In genomic region chr14:46567411-46567780, GRCm38 (mm10) we compare ENCODE assay signal across 21 mouse cellular contexts.
A peak's percentile ranks its signal among the peaks of the same experiment; 100 is the strongest.
DNase-seq lines count a peak whose midpoint lies in the region; ATAC-seq and TF ChIP-seq lines count a peak whose summit lies in the region.
"Had no signal": no experiment of that assay in that cellular context is flagged by ENCODE, and none has a peak within 500 bp of the region (broad histone marks: within the 10 kb centered on the region; RNA-seq: fewer than 3 reads in every experiment).

No protein-coding gene starts in this region.

- no peak for DNase-seq in heart, embryonic 10.5 days (ENCODE audit: low spot score)
- DNase-seq in heart, postnatal 10 days, result no peak
- no peak for DNase-seq in liver, postnatal 0 days
- no peak for DNase-seq in liver, embryonic 11.5 days (ENCODE audit: low spot score)
- DNase-seq: cerebellum, adult 9-10 months; gastrocnemius, postnatal 36 days; left cerebral cortex, postnatal 4 days; lung, postnatal 10 days; right cerebral cortex, postnatal 4 days; thymus, postnatal 36 days had no signal

- 0 out of 2 replicates have a peak, but pooled peaks have one; percentile 30 for ATAC-seq in liver, embryonic 12.5 days
- no peak for ATAC-seq in liver, postnatal 0 days
- peak; percentile 60 for ATAC-seq in intestine, embryonic 16.5 days
- peak; percentile 22; the same call in 1 of the 2 replicates for ATAC-seq in stomach, embryonic 15.5 days (ENCODE audit: insufficient read depth, low FRiP score, low read depth)
- ATAC-seq in liver, embryonic 11.5 days (replicated peaks; ENCODE audit: low FRiP score), result no peak
- ATAC-seq: forebrain, embryonic 16.5 days; inflammation-experienced regulatory T-cells, adult 6 months; midbrain, embryonic 13.5 days had no signal

- intact Hi-C loops in heart, postnatal 10 days (cut with DNase I), result loop anchor here (5.0 to 10.0 kb wide), 4 partner anchors 135 to 693 kb away; no protein-coding TSS in a partner anchor

- no peak overlapping the region for H3K4me3 ChIP-seq in heart, embryonic 10.5 days
- no peak overlapping the region for H3K4me3 ChIP-seq in liver, embryonic 12.5 days
- no peak overlapping the region for H3K4me3 ChIP-seq in liver, postnatal 0 days (ENCODE audit: low read depth, low read length)
- no peak overlapping the region for H3K4me3 ChIP-seq in intestine, embryonic 16.5 days (ENCODE audit: low read length)
- H3K4me3 ChIP-seq in stomach, embryonic 15.5 days (replicated peaks), result no peak overlapping the region
- H3K4me3 ChIP-seq in liver, embryonic 11.5 days (ENCODE audit: low read depth, low read length), result no peak overlapping the region
- H3K4me3 ChIP-seq: embryonic facial prominence, embryonic 13.5 days; hindbrain, embryonic 12.5 days; left cerebral cortex, adult 2 months; midbrain, embryonic 13.5 days; neural tube, embryonic 12.5 days had no signal

- no peaks in the 10 kb centered on the region for H3K27me3 ChIP-seq in heart, embryonic 10.5 days (ENCODE audit: insufficient read depth, poor library complexity, severe bottlenecking)
- H3K27me3 ChIP-seq in liver, embryonic 12.5 days (replicated peaks), result no peaks in the 10 kb centered on the region; the same call in 1 of the 2 replicates
- H3K27me3 ChIP-seq in liver, postnatal 0 days (ENCODE audit: insufficient read depth, low read length), result no peaks in the 10 kb centered on the region
- H3K27me3 ChIP-seq in intestine, embryonic 16.5 days (replicated peaks; ENCODE audit: control insufficient read depth, insufficient read depth, low read length), result 0 out of 2 replicates have a peak, but pooled peaks cover 3% of the 10 kb centered on the region
- no peaks in the 10 kb centered on the region for H3K27me3 ChIP-seq in stomach, embryonic 15.5 days (replicated peaks)
- H3K27me3 ChIP-seq in liver, embryonic 11.5 days (replicated peaks; ENCODE audit: control insufficient read depth, insufficient read depth, low read length), result no peaks in the 10 kb centered on the region
- H3K27me3 ChIP-seq: hindbrain, embryonic 12.5 days; midbrain, embryonic 13.5 days; neural tube, embryonic 12.5 days had no signal

- no peak overlapping the region for H3K9ac ChIP-seq in liver, embryonic 12.5 days
- H3K9ac ChIP-seq in liver, postnatal 0 days (replicated peaks), result no peak overlapping the region
- no peak overlapping the region for H3K9ac ChIP-seq in intestine, embryonic 16.5 days (ENCODE audit: low read depth, low read length)
- H3K9ac ChIP-seq in stomach, embryonic 15.5 days, result no peak overlapping the region
- H3K9ac ChIP-seq in liver, embryonic 11.5 days (ENCODE audit: low read depth, low read length), result no peak overlapping the region
- H3K9ac ChIP-seq: embryonic facial prominence, embryonic 13.5 days; hindbrain, embryonic 12.5 days; liver, embryonic 14.5 days; midbrain, embryonic 13.5 days; neural tube, embryonic 12.5 days had no signal

- no peak for TF ChIP-seq EP300 in liver, postnatal 0 days (IDR thresholded peaks at IDR 0.05; ENCODE audit: low read depth)

- H3K27ac ChIP-seq in heart, embryonic 10.5 days, result peak overlapping the region; percentile 45
- no peak overlapping the region for H3K27ac ChIP-seq in liver, embryonic 12.5 days
- no peak overlapping the region for H3K27ac ChIP-seq in liver, postnatal 0 days (ENCODE audit: low read depth)
- H3K27ac ChIP-seq in intestine, embryonic 16.5 days (ENCODE audit: low read length), result peak overlapping the region; percentile 55
- H3K27ac ChIP-seq in stomach, embryonic 15.5 days, result peak overlapping the region; percentile 46
- H3K27ac ChIP-seq in liver, embryonic 11.5 days (ENCODE audit: low read depth, low read length), result no peak overlapping the region
- H3K27ac ChIP-seq: embryonic facial prominence, embryonic 13.5 days; hindbrain, embryonic 12.5 days; left cerebral cortex, adult 2 months; liver, embryonic 14.5 days; midbrain, embryonic 13.5 days; neural tube, embryonic 12.5 days had no signal

- H3K9me3 ChIP-seq in heart, embryonic 10.5 days, result no peaks in the 10 kb centered on the region
- no peaks in the 10 kb centered on the region for H3K9me3 ChIP-seq in liver, embryonic 12.5 days (replicated peaks)
- H3K9me3 ChIP-seq in liver, postnatal 0 days (ENCODE audit: low read length), result no peaks in the 10 kb centered on the region
- H3K9me3 ChIP-seq in intestine, embryonic 16.5 days (ENCODE audit: control insufficient read depth, low read length), result no peaks in the 10 kb centered on the region
- no peaks in the 10 kb centered on the region for H3K9me3 ChIP-seq in stomach, embryonic 15.5 days
- no peaks in the 10 kb centered on the region for H3K9me3 ChIP-seq in liver, embryonic 11.5 days (ENCODE audit: control insufficient read depth, low read length)
- H3K9me3 ChIP-seq: embryonic facial prominence, embryonic 13.5 days; hindbrain, embryonic 12.5 days; midbrain, embryonic 13.5 days; neural tube, embryonic 12.5 days had no signal

- TF ChIP-seq CTCF in liver, postnatal 0 days (IDR thresholded peaks at IDR 0.05; ENCODE audit: low read depth), result no peak

- H3K4me1 ChIP-seq in heart, embryonic 10.5 days, result peaks cover 30% of the 10 kb centered on the region
- H3K4me1 ChIP-seq in liver, embryonic 12.5 days, result peaks cover 52% of the 10 kb centered on the region
- no peaks in the 10 kb centered on the region for H3K4me1 ChIP-seq in liver, postnatal 0 days (ENCODE audit: insufficient read depth)
- H3K4me1 ChIP-seq in intestine, embryonic 16.5 days (ENCODE audit: control insufficient read depth, insufficient read depth, low read length), result peaks cover 16% of the 10 kb centered on the region
- H3K4me1 ChIP-seq in stomach, embryonic 15.5 days, result peaks cover 9% of the 10 kb centered on the region
- peaks cover 16% of the 10 kb centered on the region for H3K4me1 ChIP-seq in liver, embryonic 11.5 days (replicated peaks; ENCODE audit: control insufficient read depth, insufficient read depth, low read length)
- H3K4me1 ChIP-seq: hindbrain, embryonic 12.5 days; neural tube, embryonic 12.5 days had no signal

- WGBS in heart, embryonic 10.5 days, result 52% methylated on average over 3 of the region's 3 CpGs
- 57% methylated on average over 3 of the region's 3 CpGs for WGBS in liver, embryonic 12.5 days (ENCODE audit: insufficient replicate concordance)
- WGBS in liver, postnatal 0 days (ENCODE audit: insufficient replicate concordance), result 59% methylated on average over 3 of the region's 3 CpGs
- 19% methylated on average over 3 of the region's 3 CpGs for WGBS in intestine, embryonic 16.5 days
- WGBS in stomach, embryonic 15.5 days, result 33% methylated on average over 3 of the region's 3 CpGs
- 67% methylated on average over 3 of the region's 3 CpGs for WGBS in liver, embryonic 11.5 days

- no peak overlapping the region for H3K4me2 ChIP-seq in liver, embryonic 12.5 days
- no peak overlapping the region for H3K4me2 ChIP-seq in liver, postnatal 0 days (ENCODE audit: low read depth, low read length)
- no peak overlapping the region for H3K4me2 ChIP-seq in intestine, embryonic 16.5 days (ENCODE audit: low read depth, low read length)
- no peak overlapping the region for H3K4me2 ChIP-seq in stomach, embryonic 15.5 days
- no peak overlapping the region for H3K4me2 ChIP-seq in liver, embryonic 11.5 days
- H3K4me2 ChIP-seq: embryonic facial prominence, embryonic 13.5 days; hindbrain, embryonic 12.5 days; midbrain, embryonic 13.5 days; neural tube, embryonic 12.5 days had no signal

- no peaks in the 10 kb centered on the region for H3K36me3 ChIP-seq in heart, embryonic 10.5 days
- H3K36me3 ChIP-seq in liver, embryonic 12.5 days, result no peaks in the 10 kb centered on the region
- no peaks in the 10 kb centered on the region for H3K36me3 ChIP-seq in liver, postnatal 0 days (replicated peaks; ENCODE audit: insufficient read depth, low read length)
- H3K36me3 ChIP-seq in intestine, embryonic 16.5 days (ENCODE audit: control insufficient read depth, insufficient read depth, low read length), result no peaks in the 10 kb centered on the region
- no peaks in the 10 kb centered on the region for H3K36me3 ChIP-seq in stomach, embryonic 15.5 days
- no peaks in the 10 kb centered on the region for H3K36me3 ChIP-seq in liver, embryonic 11.5 days (ENCODE audit: control insufficient read depth, insufficient read depth, low read length)
- H3K36me3 ChIP-seq: embryonic facial prominence, embryonic 13.5 days; hindbrain, embryonic 12.5 days; midbrain, embryonic 13.5 days; neural tube, embryonic 12.5 days had no signal

Comparison
In these comparisons a context has a peak if more than half of its experiments do, and no peak if none do; other contexts are left out.
1. ATAC-seq: peak in liver, embryonic 12.5 days (single experiment), intestine, embryonic 16.5 days (single experiment) and stomach, embryonic 15.5 days (single experiment); none in liver, postnatal 0 days (single experiment) and liver, embryonic 11.5 days (single experiment).
2. H3K27ac ChIP-seq: peak in heart, embryonic 10.5 days (single experiment), intestine, embryonic 16.5 days (single experiment) and stomach, embryonic 15.5 days (single experiment); none in liver, embryonic 12.5 days (single experiment), liver, postnatal 0 days (single experiment) and liver, embryonic 11.5 days (single experiment).